Mouse (Mus musculus) small intestine, adult 2 months (tissue): ENCODE measurements around the gene Cit. TPM values are rescaled to one million over a fixed set of nuclear protein-coding genes. Genes with fewer than 3 reads are reported as not detected.

Source experiments
- H3K27ac ChIP-seq: fragments of 200-500 bp; 2 replicates; pipeline ENCODE4 v1.5.1; 2012; ENCODE audit warnings: low read depth, low read length, control low read depth, inconsistent platforms; ENCODE audit not compliant: insufficient read depth
- H3K27me3 ChIP-seq: fragments of 200-500 bp; 2 replicates; pipeline ENCODE4 v1.6.1; 2012; ENCODE audit warnings: mild to moderate bottlenecking, moderate library complexity, low read length, inconsistent platforms; ENCODE audit not compliant: control insufficient read depth, insufficient read depth
- H3K36me3 ChIP-seq: fragments of 200-500 bp; 2 replicates; pipeline ENCODE4 v1.6.1; 2012; ENCODE audit warnings: mild to moderate bottlenecking, low read length, control low read depth, inconsistent platforms; ENCODE audit not compliant: control insufficient read depth, insufficient read depth
- H3K4me1 ChIP-seq: fragments of 200-500 bp; 2 replicates; pipeline ENCODE4 v1.6.1; 2012; ENCODE audit warnings: low read length, inconsistent platforms, mixed read lengths; ENCODE audit not compliant: control insufficient read depth, insufficient read depth, insufficient read length
- H3K4me3 ChIP-seq: fragments of 200-500 bp; 2 replicates; pipeline ENCODE4 v1.5.1; 2012; ENCODE audit warnings: low read depth, mild to moderate bottlenecking, control low read depth, inconsistent platforms, low read length, moderate library complexity
- CTCF ChIP-seq: fragments of 200-500 bp; IDR thresholded peaks from 2 replicates; pipeline ENCODE4 v1.5.1; 2012; ENCODE audit warnings: low read depth, mild to moderate bottlenecking, control low read depth, inconsistent platforms, low read length, moderate library complexity, mixed read lengths; ENCODE audit not compliant: insufficient replicate concordance, insufficient read length; ENCODE audit errors: extremely low read depth
- POLR2A ChIP-seq: fragments of 200-500 bp; IDR thresholded peaks from 2 replicates; pipeline ENCODE4 v1.6.1; 2012; ENCODE audit warnings: low read depth, mild to moderate bottlenecking, control low read depth, inconsistent platforms, low read length, moderate library complexity
- WGBS: fragments of 180-500 bp; shearing (Covaris S2); methylation state at CpG from one replicate; pipeline ENCODE4 v1.1.7; 2018; 5-methylcytosine and 5-hydroxymethylcytosine counted together
- polyA plus RNA-seq: library from polyadenylated mRNA; depleted of rRNA; stranded (reverse); fragments of >200 nt; gene quantifications from 2 replicates; pipeline ENCODE4 v1.2.3, GENCODE M21; 2012

The Cit gene
- polyA plus RNA-seq, 1 experiment = 2.8 TPM

DNA sequence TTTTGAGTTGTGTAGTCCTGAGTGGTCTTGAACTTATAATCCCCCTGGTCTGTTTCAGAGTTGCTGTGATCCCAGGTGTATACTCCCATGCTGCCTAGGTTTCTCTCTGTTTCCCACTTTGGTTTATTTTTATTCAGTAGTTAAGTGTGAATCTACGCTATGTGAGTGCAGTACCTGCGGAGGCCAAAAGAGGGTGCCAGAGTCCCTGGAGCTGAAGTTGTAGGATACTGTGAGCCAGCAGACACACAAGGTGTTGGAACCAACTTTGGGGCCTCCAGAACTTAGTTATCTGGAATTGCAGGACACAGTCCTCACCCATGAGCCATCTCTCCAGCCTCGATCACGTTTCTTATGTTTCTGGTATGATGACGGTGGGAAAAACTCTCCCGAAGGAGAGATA lies 108.1 kb downstream of the Cit start:
- 95% methylated on average over 6 of the region's 6 CpGs for WGBS
- Histone ChIP-seq H3K4me3 (no peak overlapping the region), H3K27ac (no peak overlapping the region), H3K4me1 (no peaks in the 10 kb centered on the region), H3K36me3 (peaks cover 19% of the 10 kb centered on the region), H3K27me3 (no peaks in the 10 kb centered on the region)
- TF ChIP-seq CTCF (peak; percentile 36; the same call in 1 of the 2 replicates), POLR2A (no peak)

DNA sequence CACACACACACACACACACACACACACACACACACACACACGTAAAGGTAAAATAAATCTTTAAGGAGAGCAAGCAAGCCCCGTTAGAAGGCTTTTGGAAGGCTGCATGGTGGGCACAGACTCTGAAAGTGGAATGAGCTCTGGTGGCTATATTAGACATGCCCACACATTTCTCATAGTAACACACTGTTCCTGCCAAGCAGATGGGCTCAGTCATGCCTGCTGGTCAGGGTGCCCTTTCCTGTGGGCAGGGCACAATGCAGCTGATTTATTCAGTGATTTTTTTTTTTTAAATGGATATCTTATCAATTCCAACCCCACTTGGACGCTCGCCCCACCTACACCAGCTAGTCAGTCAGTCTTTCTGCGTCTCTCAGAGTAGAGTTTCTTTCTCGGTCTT lies 109.0 kb downstream of the Cit start:
- 94% methylated on average over 6 of the region's 6 CpGs for WGBS
- TF ChIP-seq POLR2A (no peak), CTCF (no peak)
- Histone ChIP-seq H3K36me3 (peaks cover 19% of the 10 kb centered on the region), H3K27me3 (no peaks in the 10 kb centered on the region), H3K4me1 (no peaks in the 10 kb centered on the region), H3K4me3 (no peak overlapping the region), H3K27ac (no peak overlapping the region)

DNA sequence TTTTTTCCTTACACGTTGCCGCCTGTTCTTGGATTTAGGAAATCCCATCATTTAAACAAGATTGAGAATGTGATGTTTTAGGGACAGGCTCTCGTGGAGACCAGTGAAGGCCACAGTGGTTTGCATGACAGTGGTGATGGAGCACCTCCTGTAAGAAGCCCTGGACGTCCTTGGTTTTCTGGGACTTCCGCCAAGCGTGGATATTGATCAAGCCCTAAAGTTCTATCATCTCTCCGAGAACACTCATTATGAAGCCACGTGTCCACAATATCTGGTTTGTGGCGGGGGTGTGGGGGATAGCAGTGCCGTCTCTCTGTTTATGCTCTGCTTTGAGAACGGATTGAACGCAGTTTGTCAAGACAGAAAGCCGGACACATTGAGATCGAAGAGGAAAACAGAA lies 109.5 kb downstream of the Cit start:
- Histone ChIP-seq H3K27ac (no peak overlapping the region), H3K27me3 (no peaks in the 10 kb centered on the region), H3K4me3 (no peak overlapping the region), H3K36me3 (peaks cover 19% of the 10 kb centered on the region), H3K4me1 (no peaks in the 10 kb centered on the region)
- 94% methylated on average over 14 of the region's 14 CpGs for WGBS
- TF ChIP-seq CTCF (no peak), POLR2A (no peak)

DNA sequence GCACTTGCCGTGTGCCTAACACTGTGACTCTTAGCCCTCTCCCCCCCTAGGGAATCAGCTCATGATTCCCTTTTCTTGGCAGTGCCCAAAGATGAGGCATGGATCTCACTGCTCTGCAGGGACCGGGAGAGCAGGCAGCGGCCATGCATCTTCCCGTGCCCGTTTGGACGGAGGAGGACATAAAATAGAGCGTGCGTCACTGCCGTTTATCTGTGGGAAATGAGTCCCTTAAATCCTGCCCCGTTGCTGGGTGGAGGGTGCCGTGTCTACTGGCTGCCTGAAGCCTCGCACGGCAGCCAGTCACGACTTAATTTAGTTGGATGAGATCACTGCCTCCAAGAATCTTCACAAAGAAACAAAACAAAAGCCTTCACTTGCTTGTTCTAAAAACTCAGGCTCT lies 110.1 kb downstream of the Cit start:
- Histone ChIP-seq H3K4me1 (no peaks in the 10 kb centered on the region), H3K36me3 (peaks cover 19% of the 10 kb centered on the region), H3K27me3 (no peaks in the 10 kb centered on the region), H3K27ac (no peak overlapping the region), H3K4me3 (no peak overlapping the region)
- 96% methylated on average over 14 of the region's 14 CpGs for WGBS
- no peak for TF ChIP-seq POLR2A
- no peak for TF ChIP-seq CTCF

DNA sequence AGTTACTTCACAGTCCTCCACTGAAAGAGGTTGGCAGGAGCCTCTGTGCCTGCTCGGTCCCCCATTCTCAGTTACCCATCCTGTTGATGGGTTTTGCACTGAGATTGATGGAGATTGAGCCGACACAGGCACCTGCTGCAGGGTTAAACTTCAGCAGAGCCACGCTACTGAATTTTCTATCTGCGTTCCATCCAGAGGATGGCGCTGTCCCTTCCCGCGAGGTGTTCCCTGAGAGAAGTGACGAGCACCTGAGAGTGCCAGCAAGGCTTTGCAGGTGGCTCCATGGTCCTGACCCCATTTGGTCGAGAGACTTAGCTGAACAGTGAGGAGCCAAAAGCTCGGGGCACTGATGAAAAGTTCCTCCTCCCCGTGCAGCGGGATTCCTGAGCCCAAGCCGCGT lies 111.0 kb downstream of the Cit start:
- H3K27ac ChIP-seq = no peak overlapping the region
- WGBS = 98% methylated on average over 14 of the region's 14 CpGs
- no peaks in the 10 kb centered on the region for H3K4me1 ChIP-seq
- no peaks in the 10 kb centered on the region for H3K27me3 ChIP-seq
- no peak overlapping the region for H3K4me3 ChIP-seq
- peaks cover 19% of the 10 kb centered on the region for H3K36me3 ChIP-seq
- no peak for TF ChIP-seq CTCF
- TF ChIP-seq POLR2A = no peak

DNA sequence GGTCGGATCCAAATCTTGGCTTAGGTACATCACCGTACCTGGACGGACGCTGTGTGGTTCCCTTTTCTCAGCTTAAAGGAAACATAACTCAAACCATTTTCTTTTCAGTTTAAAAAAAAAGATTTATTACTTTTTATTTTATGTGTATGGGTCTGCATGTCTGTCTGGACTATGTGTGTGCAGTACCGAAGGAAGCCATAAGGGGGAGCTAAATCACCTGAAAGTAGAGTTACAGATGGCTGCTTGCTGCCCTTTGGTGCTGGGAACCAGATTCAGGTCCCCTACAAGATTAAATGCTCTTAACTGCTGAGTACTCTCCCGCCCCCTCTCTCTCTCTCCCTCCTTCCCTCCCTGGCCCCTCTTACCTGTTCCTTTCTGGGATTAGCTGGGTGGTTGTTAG lies 112.1 kb downstream of the Cit start:
- no peaks in the 10 kb centered on the region for H3K27me3 ChIP-seq
- no peaks in the 10 kb centered on the region for H3K4me1 ChIP-seq
- peaks cover 17% of the 10 kb centered on the region for H3K36me3 ChIP-seq
- H3K27ac ChIP-seq = no peak overlapping the region
- TF ChIP-seq CTCF = no peak
- no peak for TF ChIP-seq POLR2A
- no peak overlapping the region for H3K4me3 ChIP-seq
- WGBS = 97% methylated on average over 6 of the region's 6 CpGs

DNA sequence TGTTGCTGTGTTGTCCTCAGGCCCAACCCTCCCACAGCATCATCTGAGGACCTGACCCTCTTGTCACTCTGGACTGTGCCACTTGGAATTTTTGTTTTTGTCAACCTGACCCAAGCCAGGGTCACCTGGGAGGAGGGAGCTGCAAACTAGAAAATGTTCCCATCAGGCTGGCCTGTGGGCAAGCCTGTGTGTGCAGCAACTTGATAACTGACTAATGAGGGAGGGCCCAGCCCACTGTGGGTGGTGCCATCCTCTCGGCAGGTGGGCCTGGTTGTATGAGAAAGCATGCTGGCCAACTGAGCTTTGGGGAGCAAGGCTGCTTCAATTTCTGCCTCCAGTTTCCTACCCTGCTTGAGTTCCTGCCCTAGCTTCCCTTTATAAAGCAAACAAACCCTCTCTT lies 113.3 kb downstream of the Cit start:
- WGBS = 56% methylated on average over 1 of the region's 1 CpGs
- H3K27ac ChIP-seq = no peak overlapping the region
- peaks cover 10% of the 10 kb centered on the region for H3K36me3 ChIP-seq
- H3K27me3 ChIP-seq = no peaks in the 10 kb centered on the region
- no peak for TF ChIP-seq POLR2A
- no peak for TF ChIP-seq CTCF
- no peak overlapping the region for H3K4me3 ChIP-seq
- H3K4me1 ChIP-seq = no peaks in the 10 kb centered on the region

DNA sequence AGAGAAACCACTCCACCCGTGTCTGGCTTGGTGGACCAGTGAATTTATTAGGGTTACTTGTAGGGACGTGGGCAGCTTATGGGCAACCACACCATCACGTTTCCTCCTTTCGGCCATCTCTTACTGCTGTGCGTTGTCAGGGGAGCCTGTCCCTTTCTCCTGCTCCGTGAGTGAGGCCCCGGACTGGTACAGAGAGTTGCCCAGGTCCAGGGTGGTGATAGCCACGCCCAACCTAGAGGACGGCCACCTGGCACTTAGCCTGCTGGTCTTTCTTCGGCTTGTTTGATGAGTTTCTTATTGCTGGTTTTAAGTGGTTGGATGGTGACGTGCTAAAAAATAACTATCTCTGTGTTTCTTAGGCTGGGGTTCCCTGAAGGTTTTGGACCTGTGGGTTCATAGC lies 113.7 kb downstream of the Cit start:
- Histone ChIP-seq H3K36me3 (peaks cover 7% of the 10 kb centered on the region; the same call in 1 of the 2 replicates), H3K4me3 (no peak overlapping the region), H3K27ac (no peak overlapping the region), H3K27me3 (no peaks in the 10 kb centered on the region), H3K4me1 (no peaks in the 10 kb centered on the region)
- TF ChIP-seq CTCF = no peak
- TF ChIP-seq POLR2A = no peak
- 37% methylated on average over 11 of the region's 11 CpGs for WGBS
